Mouse (Mus musculus) forebrain, embryonic 10.5 days (tissue): Measurements from ENCODE around the gene Bmpr1a. TPM values are rescaled to one million over a fixed set of nuclear protein-coding genes. Genes with fewer than 3 reads are reported as not detected.
"Not testable (repeated sequence)": the region's sequence is repeated elsewhere in the genome, so short reads cannot be mapped to it uniquely, and the experiment has no call there.

Source experiments
- DNase-seq: peaks from one replicate; pipeline ENCODE4 v3.0.0-alpha.2; 2017; ENCODE audit warnings: low spot score; ENCODE audit errors: extremely low spot score
- H3K27ac ChIP-seq: fragments of 300-500 bp; sonication (generic); 2 replicates; pipeline ENCODE4 v1.5.1; 2016; ENCODE audit warnings: mild to moderate bottlenecking
- H3K27me3 ChIP-seq: fragments of 300-500 bp; sonication (generic); 2 replicates; pipeline ENCODE4 v1.6.1; 2016; ENCODE audit warnings: mild to moderate bottlenecking; ENCODE audit not compliant: poor library complexity, severe bottlenecking
- H3K36me3 ChIP-seq: fragments of 300-500 bp; sonication (generic); replicated peaks from 2 replicates; pipeline ENCODE4 v1.6.1; 2016; ENCODE audit warnings: mild to moderate bottlenecking, moderate library complexity
- H3K4me1 ChIP-seq: fragments of 300-500 bp; sonication (generic); 2 replicates; pipeline ENCODE4 v1.6.1; 2016
- H3K4me3 ChIP-seq: fragments of 300-500 bp; sonication (generic); 2 replicates; pipeline ENCODE4 v1.5.1; 2016; ENCODE audit warnings: mild to moderate bottlenecking, moderate library complexity
- H3K9me3 ChIP-seq: fragments of 300-500 bp; sonication (generic); 2 replicates; pipeline ENCODE4 v1.6.1; 2016; ENCODE audit warnings: mild to moderate bottlenecking, moderate library complexity
- WGBS: fragments of 180-500 bp; shearing (Covaris S2); methylation state at CpG from one replicate; pipeline ENCODE4 v1.1.7; 2016; 5-methylcytosine and 5-hydroxymethylcytosine counted together
- polyA plus RNA-seq: library from polyadenylated mRNA; unstranded; fragments of >200 nt; fragmentation: Nextera tagmentation; extraction: Ambion mirVana; gene quantifications from 2 replicates; pipeline ENCODE4 v1.2.1, GENCODE M21; 2016

The Bmpr1a gene
- polyA plus RNA-seq, 1 experiment from 2014 or later = 44.5 TPM

DNA sequence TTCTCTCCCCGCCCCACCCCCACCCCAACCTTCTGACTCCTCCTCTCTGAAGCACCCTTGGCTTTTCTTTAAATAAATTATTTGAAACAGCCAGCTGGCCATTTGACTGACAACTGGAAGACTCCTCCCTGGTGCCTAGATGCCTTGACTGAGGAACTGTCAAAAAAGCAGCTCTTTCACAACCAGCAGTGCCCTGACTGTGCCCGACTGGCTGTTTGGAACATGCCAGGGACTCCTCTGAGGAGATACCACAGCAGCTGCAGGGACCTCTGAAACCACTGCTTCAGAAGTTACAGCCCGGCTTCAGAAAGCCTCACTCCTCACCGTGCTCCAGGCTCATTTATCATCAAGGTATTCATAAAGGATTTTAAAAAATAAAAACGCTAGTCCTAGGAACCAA lies 58.8 kb downstream of the Bmpr1a start:
- Histone ChIP-seq H3K36me3 (peaks cover 99% of the 10 kb centered on the region), H3K27ac (no peak overlapping the region), H3K9me3 (no peaks in the 10 kb centered on the region), H3K4me3 (no peak overlapping the region), H3K4me1 (no peaks in the 10 kb centered on the region), H3K27me3 (no peaks in the 10 kb centered on the region)
- no peak for DNase-seq
- WGBS = 87% methylated on average over 5 of the region's 5 CpGs

DNA sequence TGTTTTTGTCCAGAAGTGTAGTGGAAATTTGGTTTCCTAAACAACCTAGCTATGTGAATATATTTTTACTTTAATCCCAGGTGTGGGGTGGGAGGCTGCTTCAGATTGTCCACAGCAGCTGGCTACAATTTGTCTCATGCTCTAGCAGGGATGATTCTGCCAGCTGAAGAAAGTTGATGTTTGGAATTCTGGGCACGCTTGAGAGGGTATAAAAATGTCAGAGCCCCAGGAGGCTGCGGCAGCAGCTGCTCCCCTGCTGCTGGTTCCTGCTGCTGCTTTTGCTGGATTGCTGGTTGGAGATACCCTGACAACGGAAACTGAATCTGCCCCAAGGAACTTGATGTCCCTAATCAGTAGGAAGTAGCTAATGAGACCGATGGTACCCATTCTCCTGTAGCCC lies 60.6 kb downstream of the Bmpr1a start:
- no peak overlapping the region for H3K4me3 ChIP-seq
- peaks cover 93% of the 10 kb centered on the region for H3K36me3 ChIP-seq
- H3K27me3 ChIP-seq = no peaks in the 10 kb centered on the region
- no peaks in the 10 kb centered on the region for H3K9me3 ChIP-seq
- no peaks in the 10 kb centered on the region for H3K4me1 ChIP-seq
- no peak for DNase-seq
- WGBS = 89% methylated on average over 4 of the region's 4 CpGs
- H3K27ac ChIP-seq = no peak overlapping the region

DNA sequence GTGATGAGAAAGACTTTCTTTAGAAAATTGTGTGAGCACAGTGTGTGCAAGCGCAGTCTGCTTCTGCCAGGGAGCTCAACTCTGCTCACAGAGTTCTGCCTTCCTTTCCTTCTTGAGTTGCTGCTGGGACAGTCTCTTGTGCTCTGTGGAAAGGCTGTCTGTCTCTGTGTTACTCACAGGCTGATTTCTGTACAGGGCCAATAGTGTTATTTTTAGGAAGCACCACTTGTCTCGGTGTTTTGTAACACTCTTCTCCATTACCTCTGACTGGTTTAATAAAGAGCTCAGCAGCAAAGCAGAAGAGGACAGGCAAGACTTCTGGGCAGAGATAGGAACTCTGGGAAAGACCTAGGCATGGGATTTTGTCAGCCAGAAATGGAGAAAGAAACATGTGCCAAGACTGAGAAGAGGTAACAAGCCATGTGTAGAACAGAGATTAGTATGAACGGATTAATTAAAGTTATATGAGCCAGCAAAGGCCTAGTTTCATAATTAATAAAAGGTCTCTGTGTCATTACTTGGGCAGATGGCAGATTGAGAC lies 62.5 kb downstream of the Bmpr1a start:
- H3K36me3 ChIP-seq = peaks cover 90% of the 10 kb centered on the region

DNA sequence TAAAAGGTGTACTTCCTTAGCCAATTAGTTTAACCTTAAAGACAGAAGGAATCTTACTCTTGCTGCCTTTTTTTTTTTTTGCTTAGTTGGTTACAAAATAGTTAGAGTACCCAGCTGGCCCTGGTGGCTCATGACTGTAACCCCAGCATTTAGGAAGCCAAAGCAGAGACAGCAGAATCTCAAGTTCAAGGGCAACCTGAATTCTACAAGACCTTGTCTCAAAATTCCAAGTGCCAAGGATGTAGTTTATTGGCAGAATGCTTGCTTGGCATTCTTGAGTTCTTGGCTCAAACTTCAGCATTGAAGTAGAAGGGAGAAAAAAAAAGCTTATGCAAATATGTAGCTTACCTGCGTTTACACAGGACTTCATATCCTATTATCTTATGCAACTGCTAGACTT lies 74.1 kb downstream of the Bmpr1a start:
- Histone ChIP-seq H3K27ac (no peak overlapping the region), H3K4me1 (no peaks in the 10 kb centered on the region), H3K9me3 (no peaks in the 10 kb centered on the region), H3K4me3 (no peak overlapping the region), H3K36me3 (peaks cover 94% of the 10 kb centered on the region), H3K27me3 (no peaks in the 10 kb centered on the region)
- DNase-seq = no peak
- WGBS = 90% methylated on average over 1 of the region's 1 CpGs

More for the DNA sequence above, 62.5 kb downstream of the Bmpr1a start:
- H3K4me3 ChIP-seq = no peak overlapping the region
- no peaks in the 10 kb centered on the region for H3K27me3 ChIP-seq
- WGBS = 93% methylated on average over 3 of the region's 3 CpGs
- no peak for DNase-seq
- H3K4me1 ChIP-seq = no peaks in the 10 kb centered on the region
- no peak overlapping the region for H3K27ac ChIP-seq
- H3K9me3 ChIP-seq = no peaks in the 10 kb centered on the region

DNA sequence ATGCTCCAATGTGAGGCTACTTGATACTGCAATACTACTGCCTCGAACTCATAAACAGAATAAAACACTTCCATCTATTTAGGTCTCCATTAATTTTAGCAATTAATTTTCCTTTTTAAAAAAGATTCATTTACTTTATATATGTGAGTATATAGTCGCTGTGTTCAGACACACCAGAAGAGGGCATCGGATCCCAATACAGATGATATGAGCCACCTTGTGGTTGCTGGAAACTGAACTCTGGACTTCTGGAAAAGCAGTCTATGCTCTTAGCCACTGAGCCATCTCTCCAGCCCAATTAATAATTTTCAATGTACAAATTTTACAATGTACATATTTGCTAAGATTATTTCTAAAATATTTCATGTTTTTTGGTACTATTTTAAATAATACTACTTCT lies 74.9 kb downstream of the Bmpr1a start:
- no peak overlapping the region for H3K27ac ChIP-seq
- no peak overlapping the region for H3K4me3 ChIP-seq
- H3K27me3 ChIP-seq = no peaks in the 10 kb centered on the region
- no peak for DNase-seq
- peaks cover 94% of the 10 kb centered on the region for H3K36me3 ChIP-seq
- no peaks in the 10 kb centered on the region for H3K9me3 ChIP-seq
- WGBS = 94% methylated on average over 3 of the region's 3 CpGs
- no peaks in the 10 kb centered on the region for H3K4me1 ChIP-seq

DNA sequence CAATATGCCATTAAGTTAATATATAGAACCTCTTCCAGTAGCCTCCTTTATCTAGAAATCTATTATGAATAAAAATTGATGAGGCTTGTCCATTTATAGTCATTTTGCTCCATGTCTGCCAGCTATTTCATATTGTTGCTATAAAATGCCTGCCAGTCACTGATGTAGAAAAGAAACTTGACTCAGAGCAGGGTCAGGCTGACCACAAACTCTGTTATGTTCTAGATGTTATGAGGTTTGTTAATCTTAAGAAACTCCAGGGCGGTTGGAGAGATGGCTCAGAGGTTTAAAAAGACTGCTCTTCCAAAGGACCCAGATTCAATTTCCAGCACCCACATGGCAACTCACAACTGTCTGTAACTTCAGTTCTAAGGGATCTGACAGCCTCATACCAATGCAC lies 82.1 kb downstream of the Bmpr1a start:
- no peak overlapping the region for H3K27ac ChIP-seq
- no peaks in the 10 kb centered on the region for H3K9me3 ChIP-seq
- no peak overlapping the region for H3K4me3 ChIP-seq
- no peaks in the 10 kb centered on the region for H3K27me3 ChIP-seq
- peaks cover 92% of the 10 kb centered on the region for H3K36me3 ChIP-seq
- no peaks in the 10 kb centered on the region for H3K4me1 ChIP-seq
- DNase-seq = no peak
- 97% methylated on average over 1 of the region's 1 CpGs for WGBS

DNA sequence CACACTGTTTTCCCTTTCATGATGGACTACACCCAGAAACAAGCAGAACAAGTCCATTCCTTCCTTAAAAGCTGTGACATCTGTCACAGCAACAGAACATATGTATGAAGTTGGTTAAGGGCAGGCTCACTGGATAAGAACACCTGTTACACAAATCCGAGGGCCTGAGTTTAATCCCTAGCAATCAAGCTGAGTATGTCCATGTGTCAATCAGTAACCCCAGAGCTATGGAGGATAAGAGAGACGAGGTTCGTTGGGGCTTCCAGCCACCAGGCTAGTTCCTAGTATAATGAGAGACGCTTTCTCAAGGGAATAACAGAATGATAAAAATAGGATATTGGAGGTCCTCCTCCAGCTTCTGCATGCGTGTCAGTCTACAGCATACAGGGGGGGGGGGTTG lies 85.6 kb downstream of the Bmpr1a start:
- Histone ChIP-seq H3K9me3 (no peaks in the 10 kb centered on the region), H3K27ac (no peak overlapping the region), H3K27me3 (no peaks in the 10 kb centered on the region), H3K4me1 (no peaks in the 10 kb centered on the region), H3K4me3 (no peak overlapping the region), H3K36me3 (peaks cover 92% of the 10 kb centered on the region)
- WGBS = 88% methylated on average over 5 of the region's 5 CpGs
- no peak for DNase-seq

DNA sequence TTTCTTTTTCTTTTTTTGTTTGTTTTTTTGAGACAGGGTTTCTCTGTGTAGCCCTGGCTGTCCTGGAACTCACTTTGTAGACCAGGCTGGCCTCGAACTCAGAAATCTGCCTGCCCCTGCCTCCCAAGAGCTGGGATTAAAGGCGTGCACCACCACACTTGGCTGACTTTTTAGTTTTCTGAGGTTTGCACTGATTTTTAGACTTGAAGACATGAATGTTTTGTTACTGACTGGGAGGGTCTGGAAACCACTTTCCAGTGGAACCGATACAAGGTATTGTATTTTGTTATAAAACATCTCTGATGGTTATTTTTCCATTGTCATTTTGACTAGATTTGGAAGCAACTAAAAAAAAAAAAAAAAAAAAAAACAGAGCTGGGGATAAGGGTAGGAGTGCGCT lies 86.2 kb downstream of the Bmpr1a start:
- not testable (repeated sequence) for H3K9me3 ChIP-seq, H3K4me3 ChIP-seq, DNase-seq, H3K27me3 ChIP-seq, H3K27ac ChIP-seq, H3K4me1 ChIP-seq
- 94% methylated on average over 4 of the region's 4 CpGs for WGBS
- H3K36me3 ChIP-seq = peaks cover 92% of the 10 kb centered on the region

DNA sequence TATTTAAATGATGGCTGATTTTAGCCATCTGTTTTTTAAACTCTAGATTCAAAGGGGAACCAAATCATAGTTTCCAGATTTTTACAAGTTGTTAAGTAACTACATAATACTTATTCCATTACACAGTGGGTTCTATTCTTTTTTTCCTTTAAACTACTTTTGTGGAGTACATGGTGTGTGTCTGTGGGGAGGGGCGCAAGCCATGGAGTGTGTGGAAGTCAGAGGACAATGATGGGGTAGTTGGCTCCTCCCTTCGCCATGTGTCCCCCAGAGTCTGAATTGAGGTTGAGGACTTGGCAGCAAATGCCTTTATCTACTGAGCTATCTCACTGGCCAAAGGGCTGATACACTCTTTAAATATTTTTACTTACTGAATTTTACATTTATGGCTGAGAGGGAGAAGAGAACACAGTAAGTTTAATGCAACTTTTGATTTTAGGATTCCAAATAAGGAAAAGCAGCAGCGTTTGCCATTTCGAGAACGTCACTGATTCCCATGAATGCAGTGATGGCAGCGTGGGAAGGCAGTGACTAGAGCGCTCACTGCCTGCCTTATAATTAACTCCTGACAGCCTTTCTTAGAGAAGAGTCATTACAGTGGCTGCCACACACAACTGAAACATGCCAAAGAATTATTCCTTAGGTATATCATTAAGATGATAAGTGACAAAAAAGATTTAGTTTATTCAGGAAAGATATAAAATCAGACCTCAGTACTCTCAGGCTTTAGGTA lies 90.8 kb downstream of the Bmpr1a start:
- DNase-seq = no peak
- Histone ChIP-seq H3K27ac (no peak overlapping the region), H3K4me3 (no peak overlapping the region), H3K36me3 (peaks cover 93% of the 10 kb centered on the region), H3K4me1 (no peaks in the 10 kb centered on the region), H3K9me3 (no peaks in the 10 kb centered on the region), H3K27me3 (no peaks in the 10 kb centered on the region)
- 92% methylated on average over 7 of the region's 7 CpGs for WGBS

DNA sequence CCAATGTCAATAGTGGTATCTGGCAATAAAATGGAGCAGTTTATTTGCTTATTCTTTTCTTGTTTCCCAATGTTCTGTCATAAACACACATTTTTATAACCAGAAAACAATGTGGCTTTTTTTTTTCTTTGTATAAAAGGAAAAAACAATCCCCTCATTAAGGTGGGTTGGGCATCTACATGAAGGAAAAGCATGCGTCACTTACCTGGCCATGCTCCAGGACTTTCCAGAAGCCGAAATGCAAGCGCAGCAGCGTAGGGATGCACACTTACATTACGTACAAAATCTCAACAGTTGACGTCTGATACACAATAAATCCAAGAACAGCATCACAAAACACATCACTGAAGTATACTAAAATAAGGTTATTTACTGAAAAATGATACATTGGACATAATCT lies 92.4 kb downstream of the Bmpr1a start:
- 97% methylated on average over 6 of the region's 6 CpGs for WGBS
- H3K9me3 ChIP-seq = no peaks in the 10 kb centered on the region
- no peak overlapping the region for H3K27ac ChIP-seq
- H3K4me3 ChIP-seq = no peak overlapping the region
- peaks cover 100% of the 10 kb centered on the region for H3K36me3 ChIP-seq
- no peaks in the 10 kb centered on the region for H3K4me1 ChIP-seq
- DNase-seq = no peak
- H3K27me3 ChIP-seq = no peaks in the 10 kb centered on the region

DNA sequence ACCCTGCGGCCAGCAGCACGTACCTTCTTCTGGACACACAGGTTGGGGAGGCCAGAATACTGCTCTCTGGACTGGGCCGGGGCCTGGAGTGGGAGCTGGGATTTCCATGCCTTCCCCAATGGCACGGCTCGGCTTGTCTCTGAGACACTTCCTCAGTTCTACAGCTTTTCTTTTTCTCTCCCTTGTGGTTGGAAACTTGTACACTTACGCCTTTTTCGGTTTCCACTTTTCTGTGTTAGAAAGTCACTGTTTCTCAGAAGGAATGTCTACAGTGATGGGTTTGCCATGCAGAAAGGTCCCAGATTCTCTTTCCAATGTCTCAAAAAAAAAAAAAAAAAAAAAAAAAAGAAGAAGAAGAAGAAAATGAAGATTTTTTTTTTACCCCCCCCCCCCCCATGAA lies 99.7 kb downstream of the Bmpr1a start:
- peaks cover 93% of the 10 kb centered on the region for H3K36me3 ChIP-seq
- DNase-seq = no peak
- 96% methylated on average over 7 of the region's 7 CpGs for WGBS

DNA sequence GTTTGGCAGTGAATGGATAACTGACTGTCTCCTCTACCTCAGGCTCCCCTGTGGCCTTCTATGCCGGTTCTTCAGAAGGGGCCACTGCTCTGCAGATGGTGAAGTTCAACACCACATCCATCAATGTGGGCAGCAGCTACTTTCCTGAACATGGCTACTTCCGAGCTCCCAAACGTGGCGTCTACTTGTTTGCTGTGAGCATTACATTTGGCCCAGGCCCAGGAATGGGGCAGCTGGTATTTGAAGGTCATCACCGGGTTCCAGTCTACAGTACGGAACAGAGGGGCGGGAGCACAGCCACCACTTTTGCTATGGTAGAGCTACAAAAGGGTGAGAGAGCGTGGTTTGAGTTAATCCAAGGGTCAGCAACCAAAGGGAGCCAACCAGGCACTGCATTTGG lies 100.3 kb downstream of the Bmpr1a start:
- H3K4me1 ChIP-seq = no peaks in the 10 kb centered on the region
- DNase-seq = no peak
- H3K27me3 ChIP-seq = no peaks in the 10 kb centered on the region
- peaks cover 93% of the 10 kb centered on the region for H3K36me3 ChIP-seq
- H3K9me3 ChIP-seq = peaks cover 3% of the 10 kb centered on the region
- no peak overlapping the region for H3K27ac ChIP-seq
- 92% methylated on average over 8 of the region's 8 CpGs for WGBS
- H3K4me3 ChIP-seq = no peak overlapping the region

More for the DNA sequence above, 99.7 kb downstream of the Bmpr1a start:
- H3K9me3 ChIP-seq = no peaks in the 10 kb centered on the region; the same call in 1 of the 2 replicates
- no peak overlapping the region for H3K4me3 ChIP-seq
- no peak overlapping the region for H3K27ac ChIP-seq
- no peaks in the 10 kb centered on the region for H3K27me3 ChIP-seq
- H3K4me1 ChIP-seq = no peaks in the 10 kb centered on the region

DNA sequence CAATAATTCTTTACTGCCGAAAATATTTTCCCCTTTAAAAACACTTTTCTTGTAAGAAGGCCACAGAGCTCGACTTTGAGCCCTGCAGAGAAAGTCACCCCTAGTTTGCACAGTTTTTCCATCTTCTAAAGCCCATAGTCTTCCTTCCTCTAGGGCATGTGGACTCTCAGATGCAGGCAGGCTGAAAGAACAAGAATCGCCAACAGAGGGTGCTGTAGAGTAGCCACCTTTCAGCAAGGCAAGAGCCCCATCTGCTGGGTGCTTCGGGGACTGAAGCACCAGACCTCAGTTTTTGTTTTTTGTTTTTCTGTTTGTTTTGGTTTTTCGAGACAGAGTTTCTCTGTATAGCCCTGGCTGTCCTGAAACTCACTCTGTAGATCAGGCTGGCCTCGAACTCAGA lies 102.0 kb downstream of the Bmpr1a start:
- H3K4me3 ChIP-seq = no peak overlapping the region
- H3K27ac ChIP-seq = no peak overlapping the region
- H3K9me3 ChIP-seq = peaks cover 3% of the 10 kb centered on the region
- DNase-seq = peak; percentile 44
- H3K27me3 ChIP-seq = no peaks in the 10 kb centered on the region
- peaks cover 81% of the 10 kb centered on the region for H3K36me3 ChIP-seq
- no peaks in the 10 kb centered on the region for H3K4me1 ChIP-seq
- 56% methylated on average over 6 of the region's 6 CpGs for WGBS
